ENCODE assay signal across 8 mouse cellular contexts in the genomic region with DNA sequence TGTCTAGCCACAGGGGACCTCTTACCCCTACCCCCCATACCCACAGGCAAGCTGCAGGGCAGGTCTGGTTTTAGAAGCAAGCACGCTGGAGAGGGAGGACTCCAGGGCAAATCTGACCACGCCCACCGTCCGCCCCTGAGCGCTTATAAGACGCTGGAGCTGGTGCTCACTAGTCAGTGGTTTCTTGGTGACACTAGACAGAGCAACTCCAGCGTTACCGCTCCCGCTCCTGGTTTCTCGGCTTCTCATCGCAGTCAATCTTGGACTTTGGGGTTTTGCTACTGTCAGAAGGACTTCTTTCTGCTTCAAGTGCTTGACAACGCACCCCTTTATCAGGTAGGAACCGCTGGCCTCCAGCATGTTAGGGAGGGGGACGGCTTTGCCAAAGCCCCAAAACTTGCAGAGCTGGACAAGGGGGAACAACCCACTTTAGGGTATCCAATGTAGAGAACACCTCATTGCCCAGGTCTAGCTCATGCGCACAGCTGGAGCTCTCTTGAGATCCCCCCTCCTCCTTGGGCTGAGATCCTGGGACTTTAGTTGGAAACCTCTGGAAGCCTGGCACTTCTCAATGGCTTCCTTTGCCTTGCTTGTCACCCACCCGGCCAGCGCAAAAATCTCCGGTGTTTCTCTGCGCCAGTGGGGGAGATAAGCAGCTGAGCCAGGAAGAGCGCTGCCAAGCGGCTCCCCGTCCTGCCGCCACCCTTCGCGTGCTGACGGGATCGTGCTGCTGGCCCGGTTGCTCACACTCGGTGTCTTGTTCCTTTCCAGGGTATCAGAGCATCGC. TPM values are rescaled to one million over a fixed set of nuclear protein-coding genes. Genes with fewer than 3 reads are reported as not detected.
DNase-seq lines count a peak whose midpoint lies in the region; ATAC-seq and TF ChIP-seq lines count a peak whose summit lies in the region.

Adm (plus strand) TSS at position 176 of the 787 bp plus-strand sequence.

- no peaks in the 10 kb centered on the region for H3K9me3 ChIP-seq in forebrain, embryonic 10.5 days
- H3K9me3 ChIP-seq in heart, postnatal 0 days (replicated peaks; ENCODE audit: control insufficient read depth, low read length): no peaks in the 10 kb centered on the region
- no peaks in the 10 kb centered on the region for H3K9me3 ChIP-seq in lung, postnatal 0 days (ENCODE audit: low read length)

- H3K4me3 ChIP-seq in bone marrow, adult 2 months (replicated peaks; ENCODE audit: control insufficient read depth, low read depth, low read length): peak within 1 kb of the TSS; percentile 24
- peak within 1 kb of the TSS; percentile 57 for H3K4me3 ChIP-seq in forebrain, embryonic 10.5 days
- peak within 1 kb of the TSS; percentile 64 for H3K4me3 ChIP-seq in heart, postnatal 0 days (ENCODE audit: low read depth, low read length)
- peak within 1 kb of the TSS; percentile 55 for H3K4me3 ChIP-seq in lung, postnatal 0 days (ENCODE audit: low read depth, low read length)

- TF ChIP-seq POLR2A in bone marrow, adult 2 months (IDR thresholded peaks at IDR 0.05; ENCODE audit: borderline replicate concordance, control insufficient read depth, low read depth, low read length): no peak

- no peak for TF ChIP-seq EP300 in heart, postnatal 0 days (IDR thresholded peaks at IDR 0.05; ENCODE audit: low read depth)
- no peak for TF ChIP-seq EP300 in lung, postnatal 0 days (IDR thresholded peaks at IDR 0.05)

- DNase-seq in B cell, adult 2 months: peak; percentile 79 to 80
- peak; percentile 73 for DNase-seq in forebrain, embryonic 10.5 days (ENCODE audit: extremely low spot score, low spot score)
- peak; percentile 73 for DNase-seq in heart, postnatal 0 days (ENCODE audit: low spot score)
- DNase-seq in kidney, postnatal 14 days: peak; percentile 91
- DNase-seq in lung, postnatal 0 days (ENCODE audit: low spot score): peak; percentile 88
- peak; percentile 83 for DNase-seq in ovary, postnatal 36 days (ENCODE audit: low spot score)
- DNase-seq in thymus, postnatal 4 days: peak; percentile 81

- no peak within 1 kb of the TSS for H3K27ac ChIP-seq in bone marrow, adult 2 months (ENCODE audit: control insufficient read depth, insufficient read depth, low read depth, low read length, poor library complexity)
- peak within 1 kb of the TSS; percentile 20; the same call in 1 of the 2 replicates for H3K27ac ChIP-seq in forebrain, embryonic 10.5 days
- peak within 1 kb of the TSS; percentile 59 for H3K27ac ChIP-seq in heart, postnatal 0 days (ENCODE audit: low read depth)
- peak within 1 kb of the TSS; percentile 57 for H3K27ac ChIP-seq in lung, postnatal 0 days (ENCODE audit: low read length)

- H3K4me1 ChIP-seq in bone marrow, adult 2 months (ENCODE audit: control insufficient read depth, insufficient read depth, low read length): no peaks in the 10 kb centered on the region
- H3K4me1 ChIP-seq in forebrain, embryonic 10.5 days: peaks cover 53% of the 10 kb centered on the region
- peaks cover 44% of the 10 kb centered on the region for H3K4me1 ChIP-seq in heart, postnatal 0 days (ENCODE audit: control insufficient read depth, insufficient read depth)
- H3K4me1 ChIP-seq in lung, postnatal 0 days (ENCODE audit: insufficient read depth, low read depth, low read length): peaks cover 37% of the 10 kb centered on the region; the same call in 1 of the 2 replicates

- peak within 1 kb of the TSS; percentile 94 for H3K4me2 ChIP-seq in heart, postnatal 0 days (ENCODE audit: low read depth, low read length)
- H3K4me2 ChIP-seq in lung, postnatal 0 days (replicated peaks; ENCODE audit: low read depth, low read length): peak within 1 kb of the TSS; percentile 87

- peak; percentile 44 for ATAC-seq in heart, postnatal 0 days (ENCODE audit: insufficient read depth, low read depth)
- peak; percentile 57 for ATAC-seq in lung, postnatal 0 days

- 3% methylated on average over 30 of the region's 30 CpGs for WGBS in bone marrow, adult 2 months
- 1% methylated on average over 30 of the region's 30 CpGs for WGBS in forebrain, embryonic 10.5 days
- WGBS in heart, postnatal 0 days: under 1% methylated on average over 30 of the region's 30 CpGs
- WGBS in lung, postnatal 0 days: under 1% methylated on average over 30 of the region's 30 CpGs

- peak within 1 kb of the TSS; percentile 62 for H3K9ac ChIP-seq in heart, postnatal 0 days (replicated peaks; ENCODE audit: low read depth, low read length)
- H3K9ac ChIP-seq in lung, postnatal 0 days (replicated peaks; ENCODE audit: low read depth): peak within 1 kb of the TSS; percentile 46

- H3K27me3 ChIP-seq in forebrain, embryonic 10.5 days (ENCODE audit: poor library complexity, severe bottlenecking): peaks cover 96% of the 10 kb centered on the region
- no peaks in the 10 kb centered on the region for H3K27me3 ChIP-seq in heart, postnatal 0 days (ENCODE audit: control insufficient read depth, insufficient read depth, low read length)
- 0 out of 2 replicates have a peak, but pooled peaks cover 6% of the 10 kb centered on the region for H3K27me3 ChIP-seq in lung, postnatal 0 days (replicated peaks; ENCODE audit: insufficient read depth, low read length)

- no peak for TF ChIP-seq CTCF in bone marrow, adult 2 months (IDR thresholded peaks at IDR 0.05; ENCODE audit: control insufficient read depth, insufficient read depth, low read length)
- peak; percentile 10; the same call in 1 of the 2 replicates for TF ChIP-seq CTCF in heart, postnatal 0 days (IDR thresholded peaks at IDR 0.05; ENCODE audit: low read depth)
- TF ChIP-seq CTCF in lung, postnatal 0 days (IDR thresholded peaks at IDR 0.05): peak; percentile 43

- no peaks in the 10 kb centered on the region for H3K36me3 ChIP-seq in forebrain, embryonic 10.5 days (replicated peaks)
- no peaks in the 10 kb centered on the region for H3K36me3 ChIP-seq in heart, postnatal 0 days (replicated peaks; ENCODE audit: control insufficient read depth, insufficient read depth, low read length)
- H3K36me3 ChIP-seq in lung, postnatal 0 days (ENCODE audit: insufficient read depth, low read length): no peaks in the 10 kb centered on the region

RNA-seq across cellular contexts. Expression of gene Adm, which starts in this region (rescaled TPM):
- not detected in 2 replicates for polyA plus RNA-seq in bone marrow, adult 2 months (2011; ENCODE audit: insufficient read depth, insufficient read length, low replicate concordance, missing spikeins)
- 4.1 and 5.2 TPM in 2 replicates for polyA plus RNA-seq in forebrain, embryonic 10.5 days (2016; fragmentation: Nextera tagmentation; extraction: Ambion mirVana)
- 9.4 and 18.0 TPM in 2 replicates for total RNA-seq in heart, postnatal 0 days (2014; rRNA removed; ENCODE audit: low replicate concordance)
- 34.5 and 39.7 TPM in 2 replicates for polyA plus RNA-seq in heart, postnatal 0 days (2015; fragmentation: Nextera tagmentation; extraction: Ambion mirVana)
- polyA plus RNA-seq in lung, postnatal 0 days (2015; fragmentation: Nextera tagmentation; extraction: Ambion mirVana): 4.8 and 7.8 TPM in 2 replicates
